In genomic region chr10:8323304-8323765, GRCm38 (mm10) we compare ENCODE assay signal across 8 mouse cellular contexts.
DNase-seq lines count a peak whose midpoint lies in the region; TF ChIP-seq lines count a peak whose summit lies in the region.

No protein-coding gene starts in this region.

- H3K27me3 ChIP-seq in C2C12 (ENCODE audit: control insufficient read depth, insufficient read depth, insufficient read length), result no peaks in the 10 kb centered on the region

- no peaks in the 10 kb centered on the region for H3K36me3 ChIP-seq in C2C12 (ENCODE audit: control insufficient read depth, insufficient read depth)

- DNase-seq in WW6 (ENCODE audit: low read depth, low spot score), result peak; percentile 13
- peak; percentile 75 for DNase-seq in cerebellum, postnatal 36 days
- peak; percentile 37 to 57 for DNase-seq in gastrocnemius, postnatal 4 days (ENCODE audit: low spot score in 2 of 2)
- peak; percentile 74 to 76 for DNase-seq in kidney, postnatal 4 days
- DNase-seq in lung, postnatal 10 days, result peak; percentile 75
- DNase-seq in right cerebral cortex, adult 18-20 months, result peak; percentile 30
- DNase-seq in urinary bladder, postnatal 25 days (ENCODE audit: low spot score), result peak; percentile 67

- no peaks in the 10 kb centered on the region for H3K79me3 ChIP-seq in C2C12 (ENCODE audit: low read depth)

- no peaks in the 10 kb centered on the region for H3K79me2 ChIP-seq in C2C12 (ENCODE audit: control insufficient read depth, insufficient read depth)

- H3K4me3 ChIP-seq in C2C12 (ENCODE audit: insufficient read depth, poor library complexity, severe bottlenecking), result no peak overlapping the region

- peak; percentile 39 for TF ChIP-seq CTCF in C2C12 (IDR thresholded peaks at IDR 0.05; ENCODE audit: control insufficient read depth, insufficient read depth, insufficient read length)

- no peak overlapping the region for H3ac ChIP-seq in C2C12 (ENCODE audit: control insufficient read depth, insufficient read length, low read depth)

TF ChIP-seq in C2C12, 6 proteins besides CTCF, POLR2A, EP300 and RAD21:
- TF ChIP-seq MAX (IDR thresholded peaks at IDR 0.05) (no peak), CEBPB (IDR thresholded peaks at IDR 0.05; ENCODE audit: low read depth) (no peak), FOSL1 (IDR thresholded peaks at IDR 0.05; ENCODE audit: insufficient read depth, low read length, poor library complexity, severe bottlenecking) (no peak), MYOG (IDR thresholded peaks at IDR 0.05; ENCODE audit: control insufficient read depth, extremely low read depth, insufficient read length) (no peak), USF1 (IDR thresholded peaks at IDR 0.05; ENCODE audit: low read depth) (no peak), MYOD1 (IDR thresholded peaks at IDR 0.05; ENCODE audit: control insufficient read depth, insufficient read length, low read depth) (no peak)

Comparison
In these comparisons a context has a peak if more than half of its experiments do, and no peak if none do; other contexts are left out.
1. DNase-seq: peak in every context shown above with its lines; median percentile 75 in cerebellum, postnatal 36 days; 75 in kidney, postnatal 4 days; 75 in lung, postnatal 10 days; 67 in urinary bladder, postnatal 25 days; 47 in gastrocnemius, postnatal 4 days; 30 in right cerebral cortex, adult 18-20 months; 13 in WW6.